Mouse (Mus musculus) hematopoietic stem cell, adult 5-6 weeks (primary cell): Measurements from ENCODE around the gene Pou2f2. TPM values are rescaled to one million over a fixed set of nuclear protein-coding genes. Genes with fewer than 3 reads are reported as not detected.

Experiments
- ATAC-seq, 2 experiments: fragments of 125-278 bp in 1 of 2; replicated peaks in 1 of 2; 2 replicates each; pipeline ENCODE4 v1.8.0; 2016 to 2017; ENCODE audit warnings: inconsistent platforms in 2 of 2, mild to moderate bottlenecking in 2 of 2, moderate number of reproducible peaks in 2 of 2, low read depth in 1 of 2, moderate TSS enrichment in 1 of 2; ENCODE audit not compliant: low FRiP score in 2 of 2, poor library complexity in 2 of 2, severe bottlenecking in 2 of 2, insufficient read depth in 1 of 2, low TSS enrichment in 1 of 2
- total RNA-seq: library from RNA; stranded (forward); fragments of 172-1452, 232-1000 nt; gene quantifications from 2 replicates; pipeline ENCODE4 v1.2.3, GENCODE M21; 2017

Pou2f2 gene
- total RNA-seq, 1 experiment from 2014 or later: 3.5 TPM

GRCm38 (mm10) chr7:25086656-25087055 is 92.9 kb downstream of the Pou2f2 start:
- no peak for ATAC-seq

GRCm38 (mm10) chr7:25084621-25085020 is 94.9 kb downstream of the Pou2f2 start:
- ATAC-seq: no peak; a peak in 1 of 4 replicates

GRCm38 (mm10) chr7:25082510-25082909 is 97.0 kb downstream of the Pou2f2 start:
- ATAC-seq: peak; percentile 65 to 76

GRCm38 (mm10) chr7:25080431-25080830 is 99.1 kb downstream of the Pou2f2 start:
- no peak for ATAC-seq

GRCm38 (mm10) chr7:25079496-25080026 is 100.0 kb downstream of the Pou2f2 start:
- no peak for ATAC-seq

- no peak for ATAC-seq
These were observed 102.1 kb downstream of the Pou2f2 start for GRCm38 (mm10) chr7:25077414-25077755.

GRCm38 (mm10) chr7:25076663-25077413 is 102.7 kb downstream of the Pou2f2 start:
- ATAC-seq: peak; percentile 95 to 97

- ATAC-seq: no peak
These were observed 103.2 kb downstream of the Pou2f2 start for GRCm38 (mm10) chr7:25076296-25076662.

GRCm38 (mm10) chr7:25073924-25074323 is 105.6 kb downstream of the Pou2f2 start:
- no peak for ATAC-seq

GRCm38 (mm10) chr7:25072716-25073390 is 106.7 kb downstream of the Pou2f2 start:
- no peak for ATAC-seq

- ATAC-seq: no peak
These were observed 107.4 kb downstream of the Pou2f2 start, which contains the start of the genes Grik5 and Zfp574 for GRCm38 (mm10) chr7:25071979-25072715. Gene Grik5, minus strand, starts transcription at chr7:25072346. Gene Zfp574, plus strand, starts transcription at chr7:25072567.

- ATAC-seq: no peak
These were observed 110.8 kb downstream of the Pou2f2 start for GRCm38 (mm10) chr7:25068724-25069123.

GRCm38 (mm10) chr7:25067909-25068656 is 111.4 kb downstream of the Pou2f2 start:
- ATAC-seq: no peak

GRCm38 (mm10) chr7:25067338-25067737 is 112.2 kb downstream of the Pou2f2 start:
- no peak for ATAC-seq

GRCm38 (mm10) chr7:25063900-25064299 is 115.6 kb downstream of the Pou2f2 start:
- no peak for ATAC-seq

GRCm38 (mm10) chr7:25063346-25063745 is 116.2 kb downstream of the Pou2f2 start:
- no peak for ATAC-seq

GRCm38 (mm10) chr7:25058836-25059235 is 120.7 kb downstream of the Pou2f2 start:
- ATAC-seq: no peak
